Mouse (Mus musculus): ENCODE results near the gene Ninj1.

- TF ChIP-seq EP300 (IDR thresholded peaks at IDR 0.05; ENCODE audit: low read depth) (no peak), CTCF (IDR thresholded peaks at IDR 0.05; ENCODE audit: low read depth) (no peak)
These were observed 41.9 kb upstream of the Ninj1 start for GRCm38 (mm10) chr13:49145396-49145795.
